Mouse (Mus musculus) T-helper 1 cell (primary cell): ENCODE measurements around the gene Skor1.

Experiments
- in situ Hi-C: fragments of 300-600 bp; cut with MboI, MseI; formaldehyde crosslinking; loops from one replicate; pipeline ENCODE4 v1.15.1; 2025; ENCODE audit warnings: high pct_unique_total_duplicates

Gene Skor1

GRCm38 (mm10) chr9:63148410-63149371, at the start of gene Skor1:
Gene Skor1 (minus strand): TSS chr9:63148961.
- in situ Hi-C loops, result no loop called here

GRCm38 (mm10) chr9:63197252-63197651, 48.5 kb upstream of the Skor1 start:
- in situ Hi-C loops, result no loop called here

- in situ Hi-C loops, result no loop called here
Observed at GRCm38 (mm10) chr9:63196114-63196682, 47.4 kb upstream of the Skor1 start.

- in situ Hi-C loops, result no loop called here
Observed at GRCm38 (mm10) chr9:63195523-63195922, 46.8 kb upstream of the Skor1 start.

GRCm38 (mm10) chr9:63194791-63195190, 46.0 kb upstream of the Skor1 start:
- in situ Hi-C loops, result no loop called here

GRCm38 (mm10) chr9:63192809-63193208, 44.0 kb upstream of the Skor1 start:
- in situ Hi-C loops, result no loop called here

- in situ Hi-C loops, result loop anchor here (10.0 kb wide), 1 partner anchor 1247 kb away; no protein-coding TSS in a partner anchor
Observed at GRCm38 (mm10) chr9:63187310-63187709, 38.5 kb upstream of the Skor1 start.

- in situ Hi-C loops, result loop anchor here (10.0 kb wide), 1 partner anchor 1250 kb away; no protein-coding TSS in a partner anchor
Observed at GRCm38 (mm10) chr9:63185249-63185648, 36.5 kb upstream of the Skor1 start.

- in situ Hi-C loops, result loop anchor here (10.0 kb wide), 1 partner anchor 1251 kb away; no protein-coding TSS in a partner anchor
Observed at GRCm38 (mm10) chr9:63183864-63184263, 35.1 kb upstream of the Skor1 start.

- in situ Hi-C loops, result loop anchor here (10.0 kb wide), 1 partner anchor 1252 kb away; no protein-coding TSS in a partner anchor
Observed at GRCm38 (mm10) chr9:63182306-63182960, 33.7 kb upstream of the Skor1 start.

- in situ Hi-C loops, result loop anchor here (10.0 kb wide), 1 partner anchor 1253 kb away; no protein-coding TSS in a partner anchor
Observed at GRCm38 (mm10) chr9:63181337-63182178, 32.8 kb upstream of the Skor1 start.

GRCm38 (mm10) chr9:63178296-63178695, 29.5 kb upstream of the Skor1 start:
- in situ Hi-C loops, result no loop called here

GRCm38 (mm10) chr9:63174001-63174721, 25.4 kb upstream of the Skor1 start:
- in situ Hi-C loops, result loop anchor here (25.0 kb wide), 1 partner anchor 288 kb away; no protein-coding TSS in a partner anchor

GRCm38 (mm10) chr9:63171951-63172350, 23.2 kb upstream of the Skor1 start:
- in situ Hi-C loops, result loop anchor here (25.0 kb wide), 1 partner anchor 290 kb away; no protein-coding TSS in a partner anchor

GRCm38 (mm10) chr9:63169127-63169526, 20.4 kb upstream of the Skor1 start:
- in situ Hi-C loops, result loop anchor here (25.0 kb wide), 1 partner anchor 293 kb away; no protein-coding TSS in a partner anchor

GRCm38 (mm10) chr9:63165070-63165469, 16.3 kb upstream of the Skor1 start:
- in situ Hi-C loops, result loop anchor here (25.0 kb wide), 1 partner anchor 297 kb away; no protein-coding TSS in a partner anchor

- in situ Hi-C loops, result loop anchor here (25.0 kb wide), 1 partner anchor 299 kb away; no protein-coding TSS in a partner anchor
Observed at GRCm38 (mm10) chr9:63163756-63164155, 15.0 kb upstream of the Skor1 start.

- in situ Hi-C loops, result loop anchor here (25.0 kb wide), 1 partner anchor 310 kb away; no protein-coding TSS in a partner anchor
Observed at GRCm38 (mm10) chr9:63151949-63152348, 3.2 kb upstream of the Skor1 start.

- in situ Hi-C loops, result loop anchor here (25.0 kb wide), 1 partner anchor 311 kb away; no protein-coding TSS in a partner anchor
Observed at GRCm38 (mm10) chr9:63151072-63151870, 2.5 kb upstream of the Skor1 start.
